Mouse (Mus musculus) lung, postnatal 0 days (tissue): ENCODE measurements around the gene Chadl.

Source experiments
- CTCF ChIP-seq: IDR thresholded peaks from 2 replicates; pipeline ENCODE4 v1.5.1; 2016; ENCODE audit warnings: antibody characterized with exemption, mild to moderate bottlenecking
- EP300 ChIP-seq: IDR thresholded peaks from 2 replicates; pipeline ENCODE4 v1.6.1; 2016; ENCODE audit warnings: antibody characterized with exemption, mild to moderate bottlenecking, control low read depth

DNA sequence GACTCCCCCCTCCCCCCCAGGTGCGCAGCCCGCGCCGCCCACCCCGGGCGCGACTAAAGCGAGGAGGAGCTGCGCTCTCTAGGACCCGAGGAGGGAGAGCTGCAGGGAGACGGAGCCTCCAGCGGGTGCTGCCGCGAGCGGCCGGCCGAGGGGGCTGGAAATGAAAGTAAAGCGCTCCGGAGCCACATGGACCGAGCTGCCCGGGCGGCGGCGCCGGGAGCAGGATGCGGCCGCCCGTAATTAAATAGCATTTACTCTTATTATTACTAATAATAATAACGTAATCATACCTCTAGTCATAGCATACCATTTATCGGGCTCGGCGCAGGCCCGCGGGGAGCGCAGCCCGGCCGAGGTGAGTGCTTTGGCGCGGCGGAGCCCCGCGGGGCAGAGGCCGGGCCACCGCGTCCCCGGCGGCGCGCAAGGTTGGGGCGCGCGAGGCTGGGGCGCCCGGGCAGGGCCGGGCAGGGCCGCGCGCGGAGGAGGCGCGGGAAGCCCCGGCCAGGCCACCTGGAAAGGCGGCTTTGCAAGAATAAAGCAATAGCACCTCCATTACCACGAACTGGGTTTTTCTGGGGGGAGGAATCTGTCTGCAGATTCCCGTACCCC lies 48.0 kb upstream of the Chadl start, which contains the start of the genes Zc3h7b and Rangap1:
- TF ChIP-seq CTCF: peak; percentile 36
- TF ChIP-seq EP300: no peak
